Mouse (Mus musculus): ENCODE measurements at regions not wholly inside any gene's neighbourhood (a gene's known extent, or its start where the extent isn't known, plus 50 kb on each side); places are given as distances from the start of the nearest gene placed in this dataset.

DNA sequence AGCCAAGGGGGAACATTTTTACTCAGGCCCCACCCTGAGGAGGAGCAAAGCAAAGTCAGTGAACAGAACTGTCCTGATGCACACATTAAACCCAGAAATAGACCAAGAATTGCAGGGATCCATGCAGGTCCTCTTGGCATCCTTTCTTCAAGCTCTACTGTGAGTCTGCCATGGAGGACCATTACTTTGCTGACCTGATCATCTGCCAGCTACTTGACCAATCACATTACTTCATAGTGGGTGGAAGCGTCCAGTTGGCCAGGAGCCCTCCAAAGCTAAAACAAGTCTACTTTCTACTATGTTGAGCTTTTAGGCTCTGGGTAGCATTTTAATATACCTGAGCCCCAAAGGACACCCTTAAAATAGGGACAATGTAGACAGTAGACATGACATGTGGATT lies 98.6 kb upstream of the Lgalsl start:
- no peak for DNase-seq (ENCODE audit: low spot score in 2 of 2)

DNA sequence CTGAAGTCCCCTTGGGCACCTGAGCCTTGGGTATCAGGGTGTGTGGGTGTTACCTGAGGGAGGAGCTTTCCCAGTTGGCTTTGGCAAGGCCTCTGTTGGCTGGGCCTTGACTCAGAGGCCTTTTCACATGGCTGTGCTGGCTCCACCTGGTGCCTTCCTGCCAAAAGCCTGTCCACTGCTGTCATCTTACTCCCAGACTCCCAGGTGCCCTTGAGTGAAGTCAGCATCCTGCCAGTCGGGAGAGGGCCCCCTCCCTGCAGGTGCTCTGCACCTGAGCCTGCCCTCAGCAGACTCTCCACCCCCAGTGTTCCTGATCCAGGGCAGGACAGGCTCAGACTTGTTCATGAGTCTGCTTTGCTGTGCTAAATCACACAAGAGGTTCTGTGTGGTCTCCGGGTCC lies 99.2 kb upstream of the Lgalsl start:
- DNase-seq (ENCODE audit: low spot score in 2 of 2) = no peak

DNA sequence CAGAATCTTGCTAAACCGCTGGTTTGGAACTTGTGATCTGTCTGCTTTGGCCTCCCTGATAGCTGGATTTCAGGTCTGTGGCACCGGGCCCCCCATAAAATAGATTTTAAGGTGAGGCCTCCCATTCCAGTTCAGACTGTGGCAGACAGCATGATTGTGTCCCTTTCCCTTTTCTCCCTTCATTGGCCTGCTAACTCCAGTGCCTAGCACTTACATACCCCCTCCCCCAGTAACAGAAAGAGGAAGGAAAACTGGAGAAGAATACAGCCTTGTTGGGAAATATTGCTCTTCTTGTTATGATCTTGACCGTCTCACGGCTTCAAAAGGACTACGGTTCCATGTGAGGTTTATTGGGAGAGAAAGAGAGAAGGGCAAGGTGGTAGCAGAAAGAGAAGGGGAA lies 99.7 kb upstream of the Lgalsl start:
- no peak for DNase-seq (ENCODE audit: low spot score in 2 of 2)

DNA sequence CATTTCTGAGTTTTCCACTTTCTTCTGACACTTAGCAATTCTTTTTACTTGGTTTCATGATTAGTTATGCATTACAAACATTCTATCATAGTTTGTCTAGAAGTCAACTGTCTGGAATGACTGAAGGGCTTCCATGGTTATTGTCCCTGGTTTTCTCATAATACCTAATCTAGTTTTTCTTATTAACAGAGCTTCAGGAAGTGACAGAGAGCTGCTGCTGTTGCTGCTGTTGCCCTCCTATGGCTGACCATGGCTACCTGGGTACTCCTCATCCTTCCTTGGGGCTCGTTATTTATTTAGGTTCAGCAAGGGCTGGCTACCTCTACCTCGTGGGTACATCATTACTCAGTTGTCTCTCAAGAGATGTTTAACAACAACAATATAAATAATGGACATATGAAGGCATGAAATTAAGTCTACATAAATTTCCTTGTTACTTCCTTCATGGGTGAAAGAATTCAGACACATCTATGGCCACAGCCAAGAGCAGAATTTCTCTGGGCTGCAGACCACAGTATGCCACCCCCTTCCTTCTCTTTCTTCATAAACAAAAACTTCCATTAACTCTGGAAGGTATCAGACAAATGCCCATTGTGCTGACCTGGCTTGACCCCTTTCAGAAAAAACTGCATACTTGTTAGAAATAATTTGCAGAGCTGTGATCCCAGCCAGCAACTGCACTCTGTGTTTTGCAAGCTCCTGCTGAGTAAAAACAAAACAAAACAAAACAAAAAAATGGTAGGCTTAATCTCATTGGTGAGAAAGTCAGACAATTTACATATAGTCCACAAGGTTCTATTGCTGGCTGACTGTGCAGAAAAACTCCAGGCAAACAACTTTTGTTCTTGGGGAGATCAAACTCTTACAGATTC lies 103.6 kb upstream of the Lgalsl start:
- DNase-seq (ENCODE audit: low spot score in 2 of 2) = no peak

DNA sequence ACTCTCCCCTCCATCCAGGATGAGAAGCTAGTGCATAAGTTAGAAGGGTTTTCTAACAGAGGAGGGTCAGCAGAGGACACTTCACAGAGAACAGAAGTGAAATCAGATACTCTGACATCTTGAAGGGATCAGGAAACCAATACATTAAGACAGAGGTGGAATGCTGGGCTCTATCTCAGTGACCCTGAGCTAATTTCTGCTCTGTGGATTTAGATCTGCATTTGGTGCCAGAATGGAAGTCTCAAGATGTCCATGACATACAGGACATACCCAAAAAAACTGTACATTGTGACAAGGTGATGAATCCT lies 104.2 kb upstream of the Lgalsl start:
- no peak for DNase-seq (ENCODE audit: low spot score in 2 of 2)

DNA sequence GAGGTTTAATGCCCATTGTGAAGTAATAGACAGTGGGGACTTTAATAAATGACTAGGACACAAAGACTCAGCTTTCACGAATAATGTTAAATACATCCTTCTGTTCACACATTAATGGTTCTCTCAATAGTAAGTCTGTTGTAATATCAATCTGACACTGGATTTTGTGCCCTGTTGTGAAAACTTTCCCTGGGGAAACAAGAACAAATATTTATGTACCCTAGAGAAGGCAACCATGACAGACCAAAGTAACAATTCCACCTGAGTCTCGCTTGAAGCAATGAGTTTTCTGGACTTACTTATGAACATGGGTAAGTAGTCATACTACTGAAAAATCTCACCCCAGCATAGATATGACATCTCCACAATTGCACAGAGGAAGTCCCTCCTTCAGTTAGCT lies 105.1 kb upstream of the Lgalsl start:
- DNase-seq (ENCODE audit: low spot score in 2 of 2) = no peak

DNA sequence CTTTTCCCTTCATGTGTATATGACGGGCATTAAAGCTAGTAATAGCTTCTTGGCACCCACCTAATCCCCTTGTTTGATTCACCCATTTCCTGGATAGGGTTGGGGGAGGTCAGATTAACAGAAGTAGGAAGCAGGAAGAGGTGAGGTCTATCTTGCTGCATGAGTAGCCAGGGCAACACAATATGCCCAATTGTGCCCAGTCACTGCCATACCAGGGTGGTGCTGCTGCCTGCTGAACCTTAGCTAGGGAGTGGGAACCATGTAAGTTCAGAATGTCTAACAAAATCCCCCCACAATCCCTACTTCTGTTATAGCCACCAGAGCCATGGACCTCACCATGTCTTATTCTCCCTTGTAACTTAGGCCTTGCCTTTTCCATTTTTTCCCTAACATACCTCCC lies 106.1 kb upstream of the Lgalsl start:
- DNase-seq (ENCODE audit: low spot score in 2 of 2) = no peak

DNA sequence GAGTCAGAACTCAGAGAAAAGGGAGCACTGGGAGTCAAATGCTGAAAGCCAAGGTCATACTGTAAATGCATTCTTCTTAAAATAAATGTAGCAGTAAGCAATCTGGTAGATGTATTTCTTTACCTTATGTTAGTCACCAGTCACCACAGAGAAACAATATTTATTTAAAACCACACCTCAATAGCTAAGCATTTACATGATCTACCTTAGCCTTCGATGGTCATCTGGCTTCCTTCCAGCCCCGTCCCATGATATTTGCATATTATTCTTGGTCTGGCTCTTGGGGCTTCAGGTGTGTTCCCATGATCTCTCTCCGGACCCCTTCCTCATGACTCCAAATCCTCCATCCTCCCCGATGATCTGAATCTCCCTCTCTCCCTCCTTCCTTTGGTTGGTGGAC lies 107.1 kb upstream of the Lgalsl start:
- no peak for DNase-seq (ENCODE audit: low spot score in 2 of 2)

DNA sequence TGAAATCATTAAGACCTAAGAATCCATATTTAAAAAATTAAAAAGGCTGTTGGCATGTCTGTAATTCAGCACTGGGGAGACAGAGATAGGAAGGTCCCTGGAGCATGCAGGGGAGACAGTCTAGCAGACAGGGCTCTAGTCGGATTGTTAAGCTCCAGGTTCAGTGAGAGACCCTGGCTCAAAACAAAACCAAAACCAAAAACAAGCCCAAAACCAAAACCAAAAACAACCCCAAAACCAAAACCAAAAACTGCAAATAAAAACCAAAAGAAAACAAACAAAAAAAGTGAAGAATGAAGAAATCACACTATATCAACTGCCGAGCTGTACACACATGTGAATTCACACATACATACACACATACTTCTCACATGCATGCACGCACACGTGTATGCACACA lies 108.8 kb upstream of the Lgalsl start:
- no peak for DNase-seq (ENCODE audit: low spot score in 2 of 2)

DNA sequence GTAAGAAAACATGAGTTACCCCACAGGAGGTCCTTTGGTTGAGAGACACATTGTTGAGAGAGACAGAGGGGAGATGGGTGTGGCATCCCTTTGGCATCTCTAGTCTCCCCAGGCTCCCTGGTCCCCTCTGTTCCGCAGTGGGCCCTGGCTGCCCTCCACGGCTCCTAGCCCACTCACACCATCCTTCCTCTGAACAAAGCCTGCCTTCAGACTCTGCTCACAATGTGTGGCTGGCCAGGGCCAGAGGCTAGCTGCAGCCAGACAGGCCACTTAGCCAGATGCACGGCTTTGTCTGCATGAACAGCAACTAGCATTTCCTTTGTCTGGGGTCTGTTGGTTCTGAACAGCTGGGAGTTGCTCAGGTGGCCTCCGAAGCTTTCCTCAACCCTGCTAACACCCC lies 110.7 kb upstream of the Lgalsl start:
- no peak for DNase-seq (ENCODE audit: low spot score in 2 of 2)

DNA sequence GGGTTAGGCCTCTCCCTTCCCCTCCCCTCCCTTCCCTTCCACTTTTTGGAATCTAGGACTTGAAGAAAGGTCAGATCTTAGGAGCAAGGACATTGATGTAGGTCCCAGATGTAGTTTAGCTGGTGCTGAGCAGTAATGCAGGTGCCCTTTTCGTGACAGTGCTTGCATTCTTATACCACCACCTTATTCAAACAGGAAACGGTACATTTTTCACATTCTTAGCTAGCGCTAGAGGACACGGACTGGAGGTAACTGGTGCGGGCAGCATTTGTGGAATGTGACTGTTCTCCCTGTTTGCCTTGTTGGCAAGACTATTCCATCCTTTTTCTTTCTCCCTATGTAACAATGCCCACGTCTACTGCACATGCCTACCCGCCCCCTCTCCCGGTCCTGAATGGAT lies 124.7 kb upstream of the Lgalsl start:
- DNase-seq (ENCODE audit: low spot score in 2 of 2) = no peak

DNA sequence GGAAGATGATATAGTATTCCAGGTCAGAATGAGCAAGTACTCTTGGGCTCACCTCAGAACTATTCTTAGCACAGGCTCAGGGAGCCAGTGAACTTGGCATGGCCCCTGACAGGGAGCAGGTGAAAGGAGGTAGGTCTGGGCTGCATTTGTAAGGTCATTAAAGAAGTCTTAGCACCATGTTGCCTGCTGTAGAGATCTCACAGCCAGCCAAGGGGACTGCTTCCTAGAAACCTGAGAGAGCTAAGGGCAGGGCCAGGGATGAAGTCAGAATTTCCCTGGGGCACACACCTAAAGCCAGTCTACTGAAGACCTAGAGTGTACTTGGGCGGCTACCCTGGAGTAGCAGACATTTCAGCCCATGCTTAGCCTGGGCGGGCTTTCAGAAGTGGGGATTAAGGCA lies 126.9 kb upstream of the Lgalsl start:
- DNase-seq (ENCODE audit: low spot score in 2 of 2) = peak in 1 of 2 experiments; percentile 13

DNA sequence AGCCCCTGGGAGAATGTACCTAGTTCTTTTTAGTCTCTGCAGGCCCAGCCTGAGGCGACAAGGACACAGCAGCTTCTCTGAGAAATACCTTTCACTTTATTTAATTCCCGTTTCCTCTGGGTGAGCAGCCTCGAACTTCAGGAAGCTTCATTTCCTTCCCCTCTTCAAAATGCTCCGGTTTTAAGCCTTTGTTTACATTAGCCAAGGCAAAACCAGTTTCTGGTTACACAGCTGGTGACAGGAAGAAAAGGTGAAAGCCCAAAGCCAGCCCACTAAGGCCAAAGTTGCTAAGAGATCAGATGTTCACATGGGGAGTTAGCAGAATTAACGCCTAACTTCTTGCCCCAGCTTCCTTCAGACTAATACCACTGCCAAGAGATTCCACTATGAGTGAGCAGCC lies 127.4 kb upstream of the Lgalsl start:
- DNase-seq (ENCODE audit: low spot score in 2 of 2) = no peak

DNA sequence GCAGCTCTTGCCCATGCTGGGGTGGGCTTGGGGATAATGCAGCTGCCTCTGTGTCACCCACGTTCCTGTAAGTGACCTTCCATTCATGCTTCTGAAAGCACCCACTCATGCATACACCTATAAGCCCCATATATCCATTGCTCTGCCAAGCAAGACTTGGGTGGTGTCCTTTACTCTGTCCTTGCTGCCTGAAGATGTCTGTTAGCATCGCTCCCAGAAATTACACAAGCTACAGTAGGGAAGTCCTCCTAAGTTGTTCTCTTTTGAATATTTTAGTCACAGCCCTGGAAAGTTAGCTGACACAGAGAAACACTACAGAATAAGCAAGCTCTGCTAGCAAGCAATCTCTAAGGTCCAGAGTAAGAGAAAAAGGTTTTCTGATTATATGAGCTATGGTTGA lies 129.2 kb upstream of the Lgalsl start:
- no peak for DNase-seq (ENCODE audit: low spot score in 2 of 2)

DNA sequence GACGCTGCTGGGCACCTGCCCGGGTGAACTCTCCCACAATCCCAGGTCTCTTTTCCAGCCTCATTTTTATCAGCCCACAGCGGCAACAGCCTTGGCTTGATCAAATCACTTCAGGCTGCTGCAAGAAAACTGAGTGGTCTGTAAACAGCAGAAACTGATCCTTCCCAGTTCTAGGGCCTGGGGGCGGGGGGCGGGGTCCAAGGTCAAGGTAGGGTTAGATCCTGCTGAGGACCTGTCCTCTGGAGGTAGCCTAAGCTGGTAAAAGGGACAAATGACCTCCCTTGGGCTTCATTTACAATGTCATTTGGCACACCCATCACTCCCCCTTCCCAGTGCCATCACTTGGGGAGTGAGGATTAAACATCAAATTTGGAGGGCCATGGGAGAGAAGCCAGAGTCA lies 129.9 kb upstream of the Lgalsl start:
- no peak for DNase-seq (ENCODE audit: low spot score in 2 of 2)

DNA sequence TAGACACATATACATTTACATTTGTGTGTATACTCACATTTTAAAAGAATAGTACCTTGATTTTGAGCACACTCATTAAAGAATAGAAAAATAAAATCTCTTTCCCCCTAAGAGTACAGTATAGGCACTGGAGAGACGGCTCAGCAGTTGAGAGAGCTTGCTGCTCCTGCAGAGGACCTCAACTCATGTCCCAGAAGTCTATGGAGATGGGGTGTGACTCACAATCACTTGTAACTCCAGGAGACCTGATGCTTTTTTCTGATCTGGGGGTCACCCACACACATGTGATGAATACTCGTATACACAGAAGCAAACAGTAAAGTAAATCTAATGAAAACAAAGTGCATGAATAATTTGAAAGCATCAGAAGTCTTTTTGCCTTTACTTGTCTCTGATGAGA lies 129.5 kb upstream of the Peli1 start:
- no peak for DNase-seq (ENCODE audit: low spot score in 2 of 2)

DNA sequence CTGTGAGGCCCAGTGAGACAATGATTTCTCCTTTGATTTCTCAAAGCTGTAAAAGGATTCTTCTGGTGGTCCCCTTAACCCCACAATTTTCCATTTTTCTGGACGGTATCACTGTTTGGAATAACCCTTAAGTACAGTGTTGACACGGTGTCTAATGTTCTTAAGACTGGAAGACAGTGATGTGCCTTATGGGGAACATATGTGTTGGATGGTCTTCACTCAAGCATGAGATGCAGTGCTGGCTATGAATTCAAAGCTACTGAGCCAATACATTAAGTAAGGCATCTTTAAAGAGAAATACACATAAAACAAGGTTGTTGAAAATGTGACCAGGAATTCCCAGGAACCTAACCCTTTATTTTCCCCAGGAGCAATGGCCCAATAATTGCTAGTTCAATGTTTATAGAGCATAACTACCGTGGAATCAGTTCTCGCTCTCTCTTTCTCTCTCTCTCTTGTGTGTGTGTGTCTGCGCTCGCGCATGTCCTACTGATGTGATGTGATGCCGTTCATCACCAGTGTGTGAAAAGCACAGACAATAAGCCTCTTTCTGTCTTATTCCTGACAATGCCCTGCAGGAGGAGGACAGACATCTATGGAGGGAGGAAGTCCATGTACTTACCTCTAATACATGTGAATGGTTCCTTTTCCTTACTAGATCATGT lies 125.4 kb upstream of the Peli1 start:
- DNase-seq (ENCODE audit: low spot score in 2 of 2) = no peak

DNA sequence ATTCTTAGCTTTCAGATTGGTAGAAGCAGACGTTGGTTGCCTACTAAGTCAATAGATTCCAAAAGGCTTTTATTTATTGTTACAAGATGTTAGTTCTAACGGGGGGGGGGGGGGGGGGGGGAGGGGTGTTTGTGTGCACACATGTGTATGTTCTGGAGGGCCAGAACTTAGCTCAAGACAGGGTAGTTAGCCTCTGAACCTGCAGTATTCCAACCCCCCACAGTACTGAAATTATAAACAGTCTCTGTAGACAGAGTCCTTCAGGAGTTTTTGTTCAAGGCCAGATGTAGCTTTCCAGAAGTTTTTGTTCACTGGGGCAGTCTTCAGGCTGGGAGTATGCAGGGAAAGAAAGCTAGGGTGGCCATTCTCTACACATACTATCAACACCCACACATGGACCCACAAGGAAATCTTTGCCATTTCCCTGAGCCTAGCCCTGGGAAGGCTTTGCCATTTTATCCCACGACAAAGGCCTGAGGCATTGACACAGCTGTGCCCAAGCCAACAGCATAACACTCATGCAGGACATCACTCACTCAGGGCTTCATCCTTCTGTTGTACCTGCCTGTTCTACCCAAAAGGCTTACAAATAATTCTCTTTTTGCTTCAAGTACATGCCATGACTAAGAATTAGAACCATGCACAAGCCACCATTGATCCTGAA lies 123.6 kb upstream of the Peli1 start:
- no peak for DNase-seq (ENCODE audit: low spot score in 2 of 2)

DNA sequence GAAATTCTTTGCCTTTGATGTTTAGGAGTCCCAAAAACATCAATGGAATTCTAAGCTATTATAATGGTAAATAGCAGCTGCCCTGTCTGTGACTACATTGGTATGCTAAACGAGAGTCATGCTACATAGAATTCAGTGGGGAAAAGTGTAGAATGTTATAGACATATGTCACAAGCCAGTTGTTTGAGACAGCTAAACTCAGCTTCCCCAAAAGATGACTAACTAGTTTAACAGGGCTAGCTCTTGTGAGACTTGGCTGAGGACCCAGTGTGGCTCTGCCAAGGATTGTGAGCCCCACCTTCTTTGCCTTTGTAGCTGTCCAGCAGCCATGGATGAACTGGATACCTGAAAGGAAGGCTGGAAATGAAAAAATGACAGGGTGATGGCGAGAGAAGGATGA lies 122.8 kb upstream of the Peli1 start:
- no peak for DNase-seq (ENCODE audit: low spot score in 2 of 2)

DNA sequence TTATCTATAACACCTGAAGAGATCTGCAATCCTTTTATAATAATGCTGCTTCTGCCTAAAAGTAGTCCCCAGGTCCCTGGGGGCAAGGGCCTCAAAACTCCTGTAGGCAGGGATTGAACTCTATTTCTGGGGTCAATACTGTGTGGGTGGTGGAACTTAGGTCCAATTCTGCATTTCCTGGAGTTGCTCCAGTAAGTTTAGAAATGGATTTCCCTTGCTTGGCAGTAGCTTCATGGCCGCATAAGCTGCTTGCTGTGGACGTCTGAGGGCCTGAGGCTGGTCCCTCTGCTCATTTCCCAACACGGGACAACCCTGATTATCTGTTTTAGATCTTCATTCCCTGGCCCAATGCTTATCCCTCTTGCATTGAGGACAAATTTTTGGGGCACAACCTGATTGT lies 118.0 kb upstream of the Peli1 start:
- DNase-seq (ENCODE audit: low spot score in 2 of 2) = no peak

DNA sequence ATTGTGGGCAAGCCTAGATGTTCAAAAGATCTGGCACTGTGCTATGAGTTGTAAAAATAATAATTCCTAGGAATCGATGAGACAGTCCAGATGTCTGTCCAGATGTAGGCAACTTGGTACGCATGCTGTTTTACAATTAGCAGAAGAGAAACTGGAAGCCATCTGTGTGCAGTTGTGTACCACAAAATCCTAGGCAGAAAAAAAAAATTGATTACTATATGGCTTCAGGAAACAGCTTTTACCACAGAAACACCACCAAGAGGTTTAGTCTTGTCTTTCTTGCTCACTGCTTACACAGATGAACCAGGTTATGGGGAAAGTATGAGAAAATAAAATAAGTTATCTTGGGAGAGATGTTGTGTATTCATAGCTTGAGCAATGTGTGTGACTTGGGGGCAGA lies 109.5 kb upstream of the Peli1 start:
- no peak for DNase-seq (ENCODE audit: low spot score in 2 of 2)

DNA sequence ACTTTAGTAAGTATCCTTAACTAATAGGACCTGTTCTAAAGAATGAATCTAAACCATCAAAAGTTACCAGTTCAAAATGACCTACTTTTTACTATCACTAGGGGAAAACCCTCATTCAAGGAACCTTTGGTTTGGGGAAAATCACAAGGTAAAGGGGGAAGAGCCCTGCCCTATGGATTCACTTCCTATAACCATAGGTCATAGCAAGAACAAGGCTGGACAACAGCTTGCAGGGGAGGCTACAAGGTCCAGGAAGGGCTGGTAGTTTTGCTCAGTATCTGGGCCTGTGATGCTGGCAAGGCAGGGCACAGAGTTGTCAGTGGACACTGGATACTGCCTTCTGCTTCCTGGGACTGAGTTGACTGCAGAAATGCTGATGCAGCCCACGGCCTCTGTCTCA lies 109.1 kb upstream of the Peli1 start:
- no peak for DNase-seq (ENCODE audit: low spot score in 2 of 2)

DNA sequence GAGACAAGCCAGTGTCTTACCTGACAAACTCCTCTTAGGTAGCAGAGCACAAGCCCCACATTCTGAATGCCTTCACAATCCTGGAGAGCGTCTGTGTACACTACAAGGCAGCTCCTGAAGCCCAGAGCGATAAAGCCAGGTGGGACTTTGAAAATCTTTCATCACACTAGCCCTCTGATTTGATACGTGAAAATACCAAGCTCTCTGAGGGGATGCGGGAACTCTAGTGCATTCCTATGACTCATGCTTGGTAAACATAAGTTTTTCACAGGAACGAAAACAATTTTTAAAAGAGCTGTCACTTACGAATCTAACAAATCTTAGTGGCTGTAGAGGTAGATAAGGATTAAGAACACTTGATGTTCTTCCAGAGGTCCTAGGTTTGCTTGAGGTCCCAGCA lies 108.6 kb upstream of the Peli1 start:
- DNase-seq (ENCODE audit: low spot score in 2 of 2) = no peak
